Mouse (Mus musculus) forebrain, embryonic 11.5 days (tissue): ENCODE measurements at regions not wholly inside any gene's neighbourhood (a gene's known extent, or its start where the extent isn't known, plus 50 kb on each side); places are given as distances from the start of the nearest gene placed in this dataset.
"Not testable (repeated sequence)": the region's sequence is repeated elsewhere in the genome, so short reads cannot be mapped to it uniquely, and the experiment has no call there.

Experiments used
- ATAC-seq: fragments of 200-750 bp; cut with Nextera tagmentation; replicated peaks from 2 replicates; pipeline ENCODE4 v1.8.0; 2017; ENCODE audit warnings: moderate TSS enrichment; ENCODE audit not compliant: low FRiP score
- DNase-seq: peaks from one replicate; pipeline ENCODE4 v3.0.0-alpha.2; 2017; ENCODE audit warnings: low spot score
- H3K27ac ChIP-seq: fragments of 300-500 bp; sonication (generic); 2 replicates; pipeline ENCODE4 v1.5.1; 2014; ENCODE audit warnings: low read depth, low read length
- H3K27me3 ChIP-seq: fragments of 300-500 bp; sonication (generic); 2 replicates; pipeline ENCODE4 v1.6.1; 2014; ENCODE audit warnings: mild to moderate bottlenecking, low read length, mixed read lengths; ENCODE audit not compliant: control insufficient read depth, insufficient read depth
- H3K36me3 ChIP-seq: fragments of 300-500 bp; sonication (generic); 2 replicates; pipeline ENCODE4 v1.6.1; 2014; ENCODE audit warnings: mild to moderate bottlenecking, low read length, moderate library complexity, mixed read lengths; ENCODE audit not compliant: control insufficient read depth, insufficient read depth
- H3K4me1 ChIP-seq: fragments of 300-500 bp; sonication (generic); replicated peaks from 2 replicates; pipeline ENCODE4 v1.6.1; 2014; ENCODE audit warnings: low read length, mixed read lengths; ENCODE audit not compliant: control insufficient read depth, insufficient read depth
- H3K4me2 ChIP-seq: fragments of 300-500 bp; sonication (generic); 2 replicates; pipeline ENCODE4 v1.6.1; 2014; ENCODE audit warnings: low read depth, mild to moderate bottlenecking, low read length, moderate library complexity, mixed read lengths; ENCODE audit not compliant: severe bottlenecking
- H3K4me3 ChIP-seq: fragments of 300-500 bp; sonication (generic); 2 replicates; pipeline ENCODE4 v1.5.1; 2014; ENCODE audit warnings: low read depth, low read length
- H3K9ac ChIP-seq: fragments of 300-500 bp; sonication (generic); 2 replicates; pipeline ENCODE4 v1.6.1; 2014; ENCODE audit warnings: low read length
- H3K9me3 ChIP-seq: fragments of 300-500 bp; sonication (generic); 2 replicates; pipeline ENCODE4 v1.6.1; 2016; ENCODE audit warnings: low read length, mixed read lengths; ENCODE audit not compliant: control insufficient read depth
- WGBS: fragments of 180-500 bp; shearing (Covaris S2); extraction: QIAGEN DNeasy Blood & Tissue Kit; methylation state at CpG from one replicate; pipeline ENCODE4 v1.1.7; 2014; 5-methylcytosine and 5-hydroxymethylcytosine counted together

DNA sequence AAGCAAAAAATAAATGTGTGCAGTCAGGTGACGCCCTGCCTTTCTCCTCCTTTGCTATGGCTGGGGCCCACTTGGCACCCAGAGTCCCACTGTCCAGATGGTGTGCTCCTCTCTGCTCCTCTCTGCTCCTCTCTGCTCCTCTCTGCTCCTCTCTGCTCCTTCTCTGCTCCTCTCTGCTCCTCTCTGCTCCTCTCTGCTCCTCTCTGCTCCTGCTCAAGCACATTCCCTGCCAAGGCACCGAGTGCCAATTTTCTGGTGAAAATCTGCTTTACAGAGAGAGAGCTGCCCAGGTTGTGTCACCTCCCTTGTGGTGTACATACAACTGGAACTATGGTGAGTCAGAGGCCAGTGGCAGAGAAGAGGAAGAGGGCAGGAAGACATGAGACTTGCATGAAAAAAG, 192.8 kb upstream of the Stxbp5 start:
- H3K4me1 ChIP-seq = no peaks in the 10 kb centered on the region
- DNase-seq (no peak), ATAC-seq (no peak)
- H3K4me2 ChIP-seq = no peak overlapping the region
- no peaks in the 10 kb centered on the region for H3K27me3 ChIP-seq
- no peak overlapping the region for H3K4me3 ChIP-seq
- 72% methylated on average over 2 of the region's 2 CpGs for WGBS
- H3K27ac ChIP-seq = no peak overlapping the region
- no peaks in the 10 kb centered on the region for H3K9me3 ChIP-seq
- no peak overlapping the region for H3K9ac ChIP-seq
- H3K36me3 ChIP-seq = no peaks in the 10 kb centered on the region

DNA sequence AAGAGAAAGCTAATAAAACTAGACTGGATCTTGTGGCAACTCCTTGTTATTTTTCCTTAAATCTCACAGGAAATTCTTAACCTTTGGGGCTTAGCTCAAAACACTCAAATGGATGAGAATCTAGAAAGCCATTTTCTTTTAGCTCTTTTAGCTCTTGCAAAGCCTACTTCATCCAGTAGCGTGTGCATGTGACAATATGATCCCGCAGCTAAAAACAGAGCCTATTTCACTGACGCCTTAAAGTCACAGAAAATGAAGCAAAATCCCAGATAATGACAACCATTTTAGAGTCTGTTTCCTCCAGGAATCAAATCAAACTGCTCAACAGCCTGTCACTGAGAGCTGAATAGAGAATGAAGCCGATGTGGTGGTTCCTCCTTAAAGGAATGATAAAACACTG, 185.1 kb upstream of the Stxbp5 start:
- Histone ChIP-seq H3K4me2 (no peak overlapping the region), H3K27ac (no peak overlapping the region), H3K9ac (no peak overlapping the region), H3K36me3 (no peaks in the 10 kb centered on the region), H3K9me3 (no peaks in the 10 kb centered on the region), H3K4me3 (no peak overlapping the region), H3K27me3 (no peaks in the 10 kb centered on the region), H3K4me1 (no peaks in the 10 kb centered on the region)
- ATAC-seq (no peak), DNase-seq (no peak)
- WGBS = 87% methylated on average over 4 of the region's 4 CpGs

DNA sequence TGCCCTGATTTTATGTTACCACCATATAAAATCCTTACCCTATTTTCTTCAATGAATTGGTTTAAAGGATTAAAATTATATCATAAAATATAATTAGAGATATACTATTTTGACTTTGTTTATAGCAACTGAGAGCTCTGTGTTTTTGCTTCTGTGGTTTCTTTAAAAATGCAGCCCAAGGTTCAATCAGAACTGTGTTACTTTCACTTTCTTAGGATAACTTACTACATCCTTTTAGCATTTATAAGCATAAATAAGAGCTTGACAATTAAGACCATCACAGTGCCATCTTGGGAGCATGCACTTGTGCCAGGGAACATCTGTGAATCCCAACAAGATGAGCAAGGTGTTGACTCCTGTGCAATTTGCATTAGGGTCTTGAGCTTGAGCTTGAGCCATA, 169.3 kb upstream of the Stxbp5 start:
- no peak overlapping the region for H3K4me3 ChIP-seq

GRCm38 (mm10) chr10:10069704-10070103, 168.8 kb upstream of the Stxbp5 start:
- not testable (repeated sequence) for H3K4me3 ChIP-seq, H3K4me1 ChIP-seq, H3K27ac ChIP-seq, H3K4me2 ChIP-seq, H3K36me3 ChIP-seq, H3K27me3 ChIP-seq, H3K9me3 ChIP-seq, DNase-seq, ATAC-seq, H3K9ac ChIP-seq

More for the DNA sequence above, 169.3 kb upstream of the Stxbp5 start:
- no peaks in the 10 kb centered on the region for H3K9me3 ChIP-seq
- no peak overlapping the region for H3K27ac ChIP-seq
- H3K36me3 ChIP-seq = no peaks in the 10 kb centered on the region
- DNase-seq = no peak
- no peak overlapping the region for H3K9ac ChIP-seq
- H3K4me2 ChIP-seq = no peak overlapping the region
- no peaks in the 10 kb centered on the region for H3K27me3 ChIP-seq
- ATAC-seq = no peak
- no peaks in the 10 kb centered on the region for H3K4me1 ChIP-seq

DNA sequence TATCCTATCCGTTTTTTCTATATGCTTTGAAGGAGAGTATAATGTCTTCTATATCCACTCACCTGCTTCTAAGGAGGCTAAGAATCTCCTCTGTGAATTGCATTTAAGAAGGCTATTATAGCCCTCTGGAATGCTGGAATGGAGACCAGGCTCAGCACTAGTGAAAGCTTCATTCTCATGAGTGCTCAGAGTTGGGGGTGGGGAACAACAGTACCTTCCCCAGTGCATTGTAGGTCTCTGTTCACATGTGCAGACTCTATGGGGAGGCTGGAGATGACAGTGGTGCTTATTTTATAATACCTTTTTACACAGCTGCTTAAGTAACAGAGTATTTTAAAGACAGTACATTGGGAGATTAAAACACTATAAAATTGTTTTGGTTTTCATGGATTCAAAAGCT, 145.9 kb upstream of the Stxbp5 start:
- H3K9ac ChIP-seq = no peak overlapping the region
- H3K36me3 ChIP-seq = no peaks in the 10 kb centered on the region
- H3K4me3 ChIP-seq = no peak overlapping the region
- H3K9me3 ChIP-seq = no peaks in the 10 kb centered on the region
- H3K4me2 ChIP-seq = no peak overlapping the region
- H3K27ac ChIP-seq = no peak overlapping the region
- ATAC-seq (no peak), DNase-seq (no peak)
- WGBS = 66% methylated on average over 1 of the region's 1 CpGs
- no peaks in the 10 kb centered on the region for H3K4me1 ChIP-seq
- H3K27me3 ChIP-seq = no peaks in the 10 kb centered on the region

DNA sequence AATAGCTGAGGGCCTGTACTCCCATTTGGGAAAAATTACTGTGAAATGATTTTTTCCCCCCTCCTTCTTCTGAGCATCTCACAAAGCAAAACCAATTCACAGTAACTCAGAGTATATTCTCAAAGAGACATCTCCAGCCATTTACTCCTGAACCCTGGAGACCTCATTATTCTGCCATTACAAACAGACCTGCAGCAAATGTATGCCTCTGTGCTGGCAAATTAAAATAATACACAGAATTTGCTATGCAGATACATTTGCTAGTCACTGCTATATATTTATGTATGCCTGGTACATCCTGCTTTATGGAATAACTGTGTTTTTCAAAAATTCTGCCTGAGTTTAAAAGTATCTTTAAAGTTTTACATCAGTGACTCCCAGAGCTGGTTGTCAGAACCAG, 145.4 kb upstream of the Stxbp5 start:
- DNase-seq (no peak), ATAC-seq (no peak)
- no peak overlapping the region for H3K9ac ChIP-seq
- H3K36me3 ChIP-seq = no peaks in the 10 kb centered on the region
- no peaks in the 10 kb centered on the region for H3K27me3 ChIP-seq
- H3K4me1 ChIP-seq = no peaks in the 10 kb centered on the region
- H3K4me3 ChIP-seq = no peak overlapping the region
- no peak overlapping the region for H3K4me2 ChIP-seq
- no peak overlapping the region for H3K27ac ChIP-seq
- no peaks in the 10 kb centered on the region for H3K9me3 ChIP-seq

DNA sequence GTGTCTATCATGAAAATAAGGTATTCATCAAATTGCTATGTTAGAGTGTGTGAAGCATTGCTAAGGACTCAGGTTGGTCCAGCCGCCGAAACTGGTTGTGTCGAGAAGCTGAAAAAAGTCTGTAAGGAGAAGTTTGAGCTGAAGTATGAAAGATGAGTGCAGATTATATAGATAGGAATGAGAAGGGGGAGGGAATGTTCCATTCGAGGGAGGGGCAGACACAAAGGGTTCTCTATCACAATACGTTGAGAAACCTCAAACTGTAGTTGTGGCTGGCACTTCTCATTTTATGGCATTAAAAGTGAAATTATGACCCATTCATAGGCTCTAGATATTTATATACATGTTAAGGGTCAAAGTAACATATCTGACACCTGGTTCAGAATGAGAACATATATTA, 108.4 kb upstream of the Stxbp5 start:
- Histone ChIP-seq H3K27me3 (no peaks in the 10 kb centered on the region), H3K4me1 (no peaks in the 10 kb centered on the region), H3K9ac (no peak overlapping the region), H3K4me3 (no peak overlapping the region), H3K27ac (no peak overlapping the region), H3K36me3 (no peaks in the 10 kb centered on the region), H3K9me3 (no peaks in the 10 kb centered on the region), H3K4me2 (no peak overlapping the region)
- WGBS = 94% methylated on average over 5 of the region's 5 CpGs
- ATAC-seq (no peak), DNase-seq (no peak)

DNA sequence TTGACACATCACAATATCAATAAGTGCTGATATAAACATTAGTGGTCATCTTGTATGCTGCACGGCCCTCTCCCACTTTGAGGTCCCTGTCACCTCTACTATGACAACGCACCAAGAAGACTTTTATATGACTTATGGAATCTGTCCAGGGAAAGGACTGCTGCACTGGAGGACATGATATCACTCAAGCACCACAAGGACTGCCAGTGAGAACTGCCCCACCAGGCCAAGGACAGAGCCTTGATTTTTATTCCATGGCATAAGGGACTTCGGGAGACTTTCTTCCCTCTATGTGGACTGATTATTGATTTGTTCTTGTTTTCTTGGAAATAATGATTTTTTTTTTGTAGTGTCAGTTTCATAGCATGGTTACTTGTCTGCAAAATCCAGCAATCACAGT, 97.7 kb upstream of the Stxbp5 start:
- H3K27me3 ChIP-seq = no peaks in the 10 kb centered on the region
- no peaks in the 10 kb centered on the region for H3K36me3 ChIP-seq
- no peaks in the 10 kb centered on the region for H3K4me1 ChIP-seq
- H3K4me3 ChIP-seq = no peak overlapping the region
- no peak for DNase-seq
- no peak overlapping the region for H3K9ac ChIP-seq
- 96% methylated on average over 3 of the region's 3 CpGs for WGBS
- no peak overlapping the region for H3K27ac ChIP-seq
- ATAC-seq = no peak
- no peak overlapping the region for H3K4me2 ChIP-seq
- no peaks in the 10 kb centered on the region for H3K9me3 ChIP-seq

- ATAC-seq (no peak), DNase-seq (no peak)
- WGBS = 91% methylated on average over 6 of the region's 6 CpGs
- H3K27me3 ChIP-seq = no peaks in the 10 kb centered on the region
- H3K9me3 ChIP-seq = no peaks in the 10 kb centered on the region
- no peaks in the 10 kb centered on the region for H3K36me3 ChIP-seq
- H3K9ac ChIP-seq = no peak overlapping the region
- no peak overlapping the region for H3K27ac ChIP-seq
- H3K4me2 ChIP-seq = no peak overlapping the region
- H3K4me3 ChIP-seq = no peak overlapping the region
- H3K4me1 ChIP-seq = no peaks in the 10 kb centered on the region
These were observed 95.3 kb upstream of the Stxbp5 start for GRCm38 (mm10) chr10:9996211-9996610.
